Mouse (Mus musculus) cerebellum, adult 2 months (tissue): ENCODE measurements around the gene Camkk1. TPM values are rescaled to one million over a fixed set of nuclear protein-coding genes. Genes with fewer than 3 reads are reported as not detected.

Experiments used
- DNase-seq, 2 experiments: peaks; one replicate each; pipeline ENCODE4 v3.0.0; 2021
- H3K27ac ChIP-seq: fragments of 200-500 bp; 2 replicates; pipeline ENCODE4 v1.5.1; 2012; ENCODE audit warnings: low read length, control low read depth, inconsistent platforms; ENCODE audit not compliant: insufficient read depth
- H3K27me3 ChIP-seq: fragments of 200-500 bp; 2 replicates; pipeline ENCODE4 v1.6.1; 2012; ENCODE audit warnings: inconsistent platforms, mild to moderate bottlenecking, low read length, moderate library complexity; ENCODE audit not compliant: control insufficient read depth, insufficient read depth
- H3K4me1 ChIP-seq: fragments of 200-500 bp; 2 replicates; pipeline ENCODE4 v1.6.1; 2011; ENCODE audit warnings: low read length; ENCODE audit not compliant: control insufficient read depth, insufficient read depth
- H3K4me3 ChIP-seq: fragments of 200-500 bp; replicated peaks from 2 replicates; pipeline ENCODE3; 2011; ENCODE audit warnings: mild to moderate bottlenecking, low read depth, low read length, control low read depth; ENCODE audit not compliant: insufficient read depth
- CTCF ChIP-seq: fragments of 200-500 bp; IDR thresholded peaks from 2 replicates; pipeline ENCODE4 v1.5.1; 2011; ENCODE audit warnings: low read depth, mild to moderate bottlenecking, control low read depth, low read length, moderate library complexity, borderline replicate concordance; ENCODE audit not compliant: insufficient read depth
- POLR2A ChIP-seq: fragments of 200-500 bp; IDR thresholded peaks from 2 replicates; pipeline ENCODE4 v1.6.1; 2011; ENCODE audit warnings: low read length, control low read depth, borderline replicate concordance; ENCODE audit not compliant: insufficient read depth
- WGBS: fragments of 180-500 bp; shearing (Covaris S2); methylation state at CpG from one replicate; pipeline ENCODE4 v1.1.7; 2018; 5-methylcytosine and 5-hydroxymethylcytosine counted together
- polyA plus RNA-seq: library from polyadenylated mRNA; depleted of rRNA; stranded (reverse); fragments of >200 nt; gene quantifications from 2 replicates; pipeline ENCODE4 v1.2.3, GENCODE M21; 2012; rRNA removed

Gene Camkk1
- polyA plus RNA-seq, 1 experiment = 70.8 TPM

GRCm38 (mm10) chr11:73090283-73090682 is 71.5 kb downstream of the Camkk1 start, which contains the start of gene Itgae:
Itgae (plus strand) TSS chr11:73090583.
- WGBS = 89% methylated on average over 4 of the region's 4 CpGs
- no peak for DNase-seq
- Histone ChIP-seq H3K27ac (no peak within 1 kb of the TSS), H3K4me1 (no peaks in the 10 kb centered on the region), H3K4me3 (no peak within 1 kb of the TSS), H3K27me3 (no peaks in the 10 kb centered on the region)
- TF ChIP-seq POLR2A (no peak), CTCF (no peak)

GRCm38 (mm10) chr11:73090826-73091225 is 72.0 kb downstream of the Camkk1 start:
- TF ChIP-seq CTCF (no peak), POLR2A (no peak)
- DNase-seq = no peak
- H3K27me3 ChIP-seq = no peaks in the 10 kb centered on the region
- WGBS = 89% methylated on average over 2 of the region's 2 CpGs
- H3K27ac ChIP-seq = no peak overlapping the region
- no peaks in the 10 kb centered on the region for H3K4me1 ChIP-seq
- H3K4me3 ChIP-seq = no peak overlapping the region

Other genes starting within 250 kb of the Camkk1 start
- 14.2 and 16.4 TPM in 2 replicates for gene Cyb5d2, start 222.9 kb upstream of the Camkk1 start, polyA plus RNA-seq
- gene Zzef1, start 222.8 kb upstream of the Camkk1 start, polyA plus RNA-seq = 35.3 and 37.4 TPM in 2 replicates
- 104 and 125 TPM in 2 replicates for gene Atp2a3, start 57.8 kb upstream of the Camkk1 start, polyA plus RNA-seq
- gene P2rx1, start 19.9 kb upstream of the Camkk1 start, polyA plus RNA-seq = 0.41 and 0.46 TPM in 2 replicates
- 6.4 and 6.5 TPM in 2 replicates for gene Ncbp3, start 28.8 kb downstream of the Camkk1 start, polyA plus RNA-seq
- 0.24 and 0.33 TPM in 2 replicates for gene Itgae, start 71.6 kb downstream of the Camkk1 start, polyA plus RNA-seq
- gene Haspin, start 119.3 kb downstream of the Camkk1 start, polyA plus RNA-seq = 0.05 and 0.10 TPM in 2 replicates
- 4.5 and 6.2 TPM in 2 replicates for gene P2rx5, start 141.4 kb downstream of the Camkk1 start, polyA plus RNA-seq
- gene Emc6, start 158.0 kb downstream of the Camkk1 start, polyA plus RNA-seq = 78.7 and 80.6 TPM in 2 replicates
- gene Tax1bp3, start 158.1 kb downstream of the Camkk1 start, polyA plus RNA-seq = 15.9 and 16.5 TPM in 2 replicates
- 26.6 and 26.9 TPM in 2 replicates for gene Ctns, start 180.0 kb downstream of the Camkk1 start, polyA plus RNA-seq
- 4.1 and 4.5 TPM in 2 replicates for gene Shpk, start 180.5 kb downstream of the Camkk1 start, polyA plus RNA-seq
- gene Trpv1, start 215.3 kb downstream of the Camkk1 start, polyA plus RNA-seq = 0.16 and 0.33 TPM in 2 replicates
- 0.19 and 0.46 TPM in 2 replicates for gene Trpv3, start 248.4 kb downstream of the Camkk1 start, polyA plus RNA-seq